Mouse (Mus musculus): ENCODE measurements around the gene Git2. TPM values are rescaled to one million over a fixed set of nuclear protein-coding genes. Genes with fewer than 3 reads are reported as not detected.

Git2 gene
- 30.7 and 31.7 TPM in 2 replicates for polyA plus RNA-seq (2015; fragmentation: Nextera tagmentation; extraction: Ambion mirVana)

DNA sequence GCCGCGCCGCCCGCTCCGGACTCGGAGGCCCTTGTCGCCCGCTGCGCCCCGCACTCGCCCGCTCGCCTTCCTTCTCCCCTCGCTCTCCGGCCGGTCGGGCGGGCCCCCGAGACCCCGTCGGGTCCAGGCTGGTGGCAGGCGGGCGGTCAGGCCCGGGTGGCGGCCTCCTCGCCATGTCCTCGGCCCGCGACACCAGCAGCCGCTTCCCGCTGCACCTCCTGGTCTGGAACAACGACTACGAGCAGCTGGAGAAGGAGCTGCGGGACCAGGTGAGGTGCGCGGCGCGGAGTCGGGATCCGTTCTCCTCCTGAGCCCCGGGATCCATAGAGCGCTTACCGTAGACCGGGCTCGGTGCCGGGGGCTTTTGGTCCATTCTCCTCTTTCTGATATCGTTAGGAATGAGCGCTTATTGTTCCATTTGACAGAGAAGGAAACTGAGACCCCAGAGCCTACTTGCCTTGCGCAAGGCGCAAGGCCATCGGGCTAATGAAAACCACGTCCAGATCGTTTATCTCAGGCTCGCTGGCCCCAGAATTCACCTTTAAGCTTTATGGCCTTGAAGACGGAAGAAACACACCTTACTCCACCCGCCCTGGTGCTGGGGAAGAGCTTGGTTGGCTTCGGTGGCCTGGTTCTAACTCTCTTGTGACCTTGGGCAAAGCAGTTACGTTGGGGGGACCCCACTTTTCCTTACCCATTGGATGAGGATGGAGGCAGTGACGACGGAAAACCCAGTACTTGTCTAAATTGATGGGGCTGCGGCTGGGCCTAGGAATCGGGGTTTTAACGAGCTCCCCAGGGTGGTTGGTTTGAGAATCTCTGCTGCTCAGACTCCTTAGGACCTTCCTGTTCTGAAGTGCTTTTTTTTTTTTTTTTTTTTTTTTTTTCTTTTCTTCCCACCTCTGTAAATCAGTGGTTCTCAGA lies at the start of gene Git2:
Git2 (minus strand) TSS at position 462 of the 924 bp plus-strand sequence.
- Histone ChIP-seq H3K9ac (peak within 1 kb of the TSS; percentile 92), H3K4me3 (replicated peaks) (peak within 1 kb of the TSS; percentile 99), H3K27me3 (replicated peaks) (no peaks in the 10 kb centered on the region), H3K4me1 (replicated peaks) (peaks cover 6% of the 10 kb centered on the region; the same call in 1 of the 2 replicates), H3K4me2 (replicated peaks) (peak within 1 kb of the TSS; percentile 84), H3K27ac (peak within 1 kb of the TSS; percentile 91), H3K36me3 (no peaks in the 10 kb centered on the region), H3K9me3 (no peaks in the 10 kb centered on the region)
- ATAC-seq = no peak
- under 1% methylated on average over 63 of the region's 63 CpGs for WGBS

DNA sequence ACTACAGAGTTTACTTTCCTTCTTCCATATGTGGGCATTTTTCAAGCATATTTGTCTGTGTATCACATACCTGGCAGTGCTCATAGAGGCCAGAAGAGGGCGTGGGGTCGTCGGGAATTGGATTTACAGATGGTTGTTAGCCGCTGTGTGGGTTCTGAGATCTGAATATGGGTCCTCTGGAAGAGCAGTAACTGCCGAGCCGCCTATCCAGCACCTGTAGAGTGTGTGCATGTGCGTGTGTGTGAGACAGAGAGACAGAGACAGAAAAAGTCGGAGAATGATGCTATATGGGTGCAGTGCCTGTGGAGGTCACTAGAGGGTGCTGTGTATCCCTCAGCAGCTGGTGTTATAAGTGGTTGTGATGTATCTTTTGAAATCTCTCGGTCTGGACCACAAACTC lies 48.9 kb upstream of the Git2 start:
- H3K4me2 ChIP-seq (replicated peaks) = no peak overlapping the region; the same call in 1 of the 2 replicates
- H3K4me1 ChIP-seq (replicated peaks) = no peaks in the 10 kb centered on the region
- ATAC-seq = no peak
- H3K9ac ChIP-seq = no peak overlapping the region
- H3K36me3 ChIP-seq = 0 out of 2 replicates have a peak, but pooled peaks cover 3% of the 10 kb centered on the region
- no peak overlapping the region for H3K4me3 ChIP-seq (replicated peaks)
- WGBS = 24% methylated on average over 9 of the region's 9 CpGs
- H3K9me3 ChIP-seq = no peaks in the 10 kb centered on the region
- no peak overlapping the region for H3K27ac ChIP-seq
- H3K27me3 ChIP-seq (replicated peaks) = no peaks in the 10 kb centered on the region

DNA sequence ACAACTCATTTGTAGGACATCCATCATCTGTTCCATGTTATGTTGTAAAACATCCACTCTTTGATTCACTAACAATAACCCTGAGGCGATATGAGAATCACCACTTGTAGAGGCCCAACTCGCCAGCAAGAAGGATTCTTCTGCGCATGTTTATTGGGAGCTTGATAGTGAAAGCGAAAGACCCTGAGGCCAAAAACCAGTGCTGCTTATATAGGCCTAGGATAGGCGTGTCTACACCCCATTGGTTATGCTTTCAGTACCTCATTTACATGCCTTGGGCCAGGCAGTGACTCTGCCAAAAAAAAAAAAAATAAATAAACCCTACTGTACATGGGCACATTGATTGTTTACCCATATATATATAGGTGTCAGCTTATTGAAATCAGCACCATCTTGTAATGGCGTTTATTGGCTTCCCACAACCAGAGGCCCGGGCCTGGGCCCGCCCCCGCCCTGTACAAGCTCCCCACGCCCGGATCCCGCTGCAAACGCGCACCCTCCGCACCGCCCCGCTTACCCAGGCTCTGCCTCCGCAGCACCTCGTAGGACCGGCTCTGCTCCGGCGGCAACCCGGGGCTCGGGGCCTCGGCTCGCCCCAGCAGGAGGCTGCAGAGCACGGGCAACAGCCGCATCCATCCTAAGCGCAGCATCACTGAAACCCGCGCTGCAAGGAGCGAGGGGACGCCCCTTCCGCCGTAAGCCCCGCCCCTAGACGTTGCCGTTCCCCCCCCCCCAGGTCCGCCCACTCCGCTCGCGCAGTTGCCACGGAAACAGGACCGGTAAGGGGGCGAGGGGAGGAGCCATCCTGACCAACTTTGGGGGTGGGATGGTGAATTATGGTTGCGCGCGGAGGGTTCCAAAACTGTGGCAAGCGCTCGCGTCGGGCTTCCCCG lies 47.7 kb upstream of the Git2 start, which contains the start of gene 1500011B03Rik:
1500011B03Rik (minus strand) TSS at position 673 of the 893 bp plus-strand sequence.
- H3K4me1 ChIP-seq (replicated peaks) = no peaks in the 10 kb centered on the region
- H3K9me3 ChIP-seq = no peaks in the 10 kb centered on the region
- 0 out of 2 replicates have a peak, but pooled peaks cover 3% of the 10 kb centered on the region for H3K36me3 ChIP-seq
- H3K27ac ChIP-seq = peak within 1 kb of the TSS; percentile 78
- H3K9ac ChIP-seq = peak within 1 kb of the TSS; percentile 70
- peak; percentile 82 for ATAC-seq
- H3K4me3 ChIP-seq (replicated peaks) = peak within 1 kb of the TSS; percentile 79
- H3K4me2 ChIP-seq (replicated peaks) = peak within 1 kb of the TSS; percentile 82
- no peaks in the 10 kb centered on the region for H3K27me3 ChIP-seq (replicated peaks)
- WGBS = 8% methylated on average over 53 of the region's 53 CpGs

DNA sequence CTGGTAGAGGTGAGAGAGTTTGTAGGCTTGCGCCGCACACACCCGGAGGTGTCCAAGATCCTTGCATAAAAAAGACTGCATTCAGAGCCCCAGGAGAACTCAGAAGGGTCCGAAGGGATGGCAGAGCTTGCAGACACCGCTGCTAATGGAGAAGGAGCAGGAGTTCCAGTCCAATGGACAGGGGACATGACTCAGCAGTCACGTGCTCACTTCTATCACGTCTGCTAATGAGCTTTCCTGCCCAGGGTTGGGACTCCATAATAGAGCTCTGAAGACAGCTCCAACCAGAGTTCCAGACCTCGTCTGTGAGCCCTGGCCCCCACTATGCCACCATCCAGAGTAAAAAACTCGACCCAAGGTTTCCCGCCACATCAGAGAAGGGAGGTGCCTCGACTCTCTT lies 42.8 kb upstream of the Git2 start:
- no peak overlapping the region for H3K27ac ChIP-seq
- no peak for ATAC-seq
- no peaks in the 10 kb centered on the region for H3K4me1 ChIP-seq (replicated peaks)
- H3K9me3 ChIP-seq = no peaks in the 10 kb centered on the region
- no peaks in the 10 kb centered on the region for H3K27me3 ChIP-seq (replicated peaks)
- no peak overlapping the region for H3K9ac ChIP-seq
- 0 out of 2 replicates have a peak, but pooled peaks cover 3% of the 10 kb centered on the region for H3K36me3 ChIP-seq
- no peak overlapping the region for H3K4me3 ChIP-seq (replicated peaks)
- 82% methylated on average over 11 of the region's 11 CpGs for WGBS
- no peak overlapping the region for H3K4me2 ChIP-seq (replicated peaks)

DNA sequence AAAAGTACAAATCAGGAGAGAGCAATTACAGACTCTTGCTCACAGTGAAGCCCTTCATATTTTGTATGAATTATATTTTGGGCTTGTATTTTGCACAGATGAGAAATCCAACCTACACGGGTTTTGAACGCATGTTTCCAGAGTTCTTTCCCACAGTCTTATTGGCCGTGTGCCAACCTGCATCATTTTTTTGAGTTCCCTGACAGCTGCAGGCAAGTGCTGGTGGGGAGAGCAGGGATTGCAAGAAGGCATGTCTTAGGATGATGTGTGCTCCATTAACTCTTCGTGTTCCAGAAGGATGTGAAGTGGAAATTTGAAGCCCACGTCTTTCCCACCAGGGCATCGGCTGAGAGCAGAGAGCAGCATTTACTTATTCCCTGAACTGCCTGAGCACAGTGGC lies 41.3 kb upstream of the Git2 start:
- H3K27ac ChIP-seq = no peak overlapping the region
- no peak for ATAC-seq
- 56% methylated on average over 6 of the region's 6 CpGs for WGBS
- H3K9ac ChIP-seq = no peak overlapping the region
- H3K4me3 ChIP-seq (replicated peaks) = no peak overlapping the region
- peaks cover 2% of the 10 kb centered on the region; the same call in 1 of the 2 replicates for H3K4me1 ChIP-seq (replicated peaks)
- H3K4me2 ChIP-seq (replicated peaks) = no peak overlapping the region
- H3K27me3 ChIP-seq (replicated peaks) = no peaks in the 10 kb centered on the region
- no peaks in the 10 kb centered on the region for H3K9me3 ChIP-seq
- H3K36me3 ChIP-seq = 0 out of 2 replicates have a peak, but pooled peaks cover 3% of the 10 kb centered on the region

DNA sequence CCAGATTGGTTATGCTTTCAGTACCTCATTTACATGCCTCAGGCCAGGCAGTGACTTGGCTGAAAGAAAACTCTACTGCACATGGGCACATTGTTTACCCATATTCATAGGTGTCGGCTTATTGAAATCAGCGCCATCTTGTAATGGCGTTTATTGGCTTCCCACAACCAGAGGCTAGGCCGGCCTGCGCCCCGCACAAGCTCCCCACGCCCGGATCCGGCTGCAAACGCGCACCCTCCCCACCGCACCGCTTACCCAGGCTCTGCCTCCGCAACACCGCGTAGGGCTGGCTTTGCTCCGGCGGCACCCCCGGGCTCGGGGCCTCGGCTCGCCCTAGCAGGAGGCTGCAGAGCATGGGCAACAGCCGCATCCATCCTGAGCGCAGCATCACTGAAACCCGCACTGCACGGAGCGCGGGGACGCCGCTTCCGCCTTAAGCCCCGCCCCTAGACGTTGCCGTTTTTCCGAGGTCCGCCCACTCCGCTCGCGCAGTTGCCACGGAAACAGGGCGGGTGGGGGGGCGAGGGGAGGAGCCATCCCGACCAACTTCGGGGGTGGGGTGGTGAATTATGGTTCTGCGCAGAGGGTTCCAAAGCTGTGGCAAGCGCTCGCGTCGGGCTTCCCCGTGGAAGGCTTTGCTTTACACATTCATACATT lies 38.3 kb upstream of the Git2 start:
- H3K9ac ChIP-seq = peak overlapping the region; percentile 71
- H3K4me2 ChIP-seq (replicated peaks) = peak overlapping the region; percentile 66
- peak overlapping the region; percentile 71 for H3K4me3 ChIP-seq (replicated peaks)
- H3K9me3 ChIP-seq = no peaks in the 10 kb centered on the region
- H3K27ac ChIP-seq = peak overlapping the region; percentile 75
- H3K36me3 ChIP-seq = 0 out of 2 replicates have a peak, but pooled peaks cover 2% of the 10 kb centered on the region
- WGBS = under 1% methylated on average over 50 of the region's 50 CpGs
- H3K4me1 ChIP-seq (replicated peaks) = peaks cover 2% of the 10 kb centered on the region; the same call in 1 of the 2 replicates
- peak; percentile 96 for ATAC-seq
- no peaks in the 10 kb centered on the region for H3K27me3 ChIP-seq (replicated peaks)

DNA sequence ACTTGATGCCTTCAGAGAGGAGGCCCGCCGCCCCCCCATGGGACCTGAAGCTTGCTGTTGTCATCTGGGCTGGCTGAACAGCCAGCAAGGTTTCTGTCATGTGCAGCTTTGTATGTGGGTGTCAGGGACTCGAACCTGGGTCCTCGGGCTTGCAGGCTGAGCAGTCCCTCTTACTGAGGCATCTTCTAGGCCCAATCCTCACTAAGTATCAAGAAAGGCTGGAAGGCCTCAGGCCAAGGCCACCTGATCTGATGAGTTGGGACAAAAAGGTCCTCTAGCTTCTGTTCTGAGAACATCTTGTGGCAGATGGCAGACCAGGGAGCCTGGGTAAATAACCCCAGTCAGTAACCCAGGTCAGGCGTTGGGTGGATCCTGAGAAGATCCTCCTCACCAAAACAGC lies 34.5 kb upstream of the Git2 start:
- H3K9me3 ChIP-seq = no peaks in the 10 kb centered on the region
- H3K27me3 ChIP-seq (replicated peaks) = no peaks in the 10 kb centered on the region
- H3K4me3 ChIP-seq (replicated peaks) = no peak overlapping the region
- H3K36me3 ChIP-seq = peaks cover 8% of the 10 kb centered on the region
- no peak for ATAC-seq
- no peak overlapping the region for H3K9ac ChIP-seq
- H3K27ac ChIP-seq = no peak overlapping the region
- 92% methylated on average over 5 of the region's 5 CpGs for WGBS
- no peak overlapping the region for H3K4me2 ChIP-seq (replicated peaks)
- peaks cover 2% of the 10 kb centered on the region; the same call in 1 of the 2 replicates for H3K4me1 ChIP-seq (replicated peaks)

DNA sequence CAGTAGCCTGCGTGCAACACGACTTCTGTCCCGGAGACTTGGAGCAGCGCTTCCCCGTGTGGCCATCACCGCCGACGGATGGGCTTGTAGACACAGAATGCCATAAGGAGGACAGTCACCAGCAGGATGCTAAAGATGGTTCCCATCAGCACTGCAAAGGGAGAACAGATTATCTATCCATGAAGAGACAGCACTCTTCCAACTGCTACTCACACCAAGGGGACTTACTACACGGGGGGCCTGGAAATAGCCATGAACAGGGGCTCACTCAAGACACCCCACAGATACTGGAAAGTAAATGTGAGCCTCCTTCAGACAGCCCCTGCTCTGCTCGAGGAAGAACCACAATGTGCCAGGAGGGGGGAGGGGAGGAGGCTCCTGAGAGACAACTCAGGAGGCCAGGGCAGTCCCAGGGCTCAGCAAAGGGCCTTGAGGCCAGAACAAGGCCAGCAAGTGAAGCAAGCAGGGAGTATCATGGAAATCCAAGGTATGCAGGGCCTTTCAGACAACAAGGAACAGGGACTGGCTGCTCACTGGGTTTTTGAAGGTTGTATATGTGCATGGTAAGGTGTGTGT lies 34.0 kb upstream of the Git2 start:
- Histone ChIP-seq H3K4me1 (replicated peaks) (peaks cover 2% of the 10 kb centered on the region; the same call in 1 of the 2 replicates), H3K36me3 (peaks cover 11% of the 10 kb centered on the region), H3K4me2 (replicated peaks) (no peak overlapping the region), H3K9ac (no peak overlapping the region), H3K9me3 (no peaks in the 10 kb centered on the region), H3K27me3 (replicated peaks) (no peaks in the 10 kb centered on the region), H3K27ac (no peak overlapping the region), H3K4me3 (replicated peaks) (no peak overlapping the region)
- 78% methylated on average over 10 of the region's 10 CpGs for WGBS
- no peak for ATAC-seq

DNA sequence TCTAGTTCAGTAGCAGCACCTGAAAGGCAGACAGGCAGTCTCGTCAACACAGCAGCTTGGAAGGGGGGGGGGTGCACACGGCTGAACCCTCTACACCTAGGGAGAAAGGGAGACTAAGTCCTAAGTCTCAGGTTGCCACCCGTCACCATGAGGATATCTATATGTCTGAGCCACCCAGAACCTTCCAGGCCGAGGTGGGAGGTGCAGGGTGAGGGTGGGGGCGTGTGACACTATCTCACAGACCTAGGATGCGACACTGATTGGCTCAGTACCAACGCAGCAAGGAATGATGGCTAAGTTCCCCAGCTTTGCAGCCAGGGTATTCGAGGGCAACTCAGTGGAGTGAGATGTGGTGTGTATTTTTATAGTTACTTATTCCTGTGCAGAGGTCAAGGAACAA lies 33.1 kb upstream of the Git2 start:
- Histone ChIP-seq H3K4me1 (replicated peaks) (peaks cover 2% of the 10 kb centered on the region; the same call in 1 of the 2 replicates), H3K9me3 (no peaks in the 10 kb centered on the region), H3K4me3 (replicated peaks) (no peak overlapping the region), H3K36me3 (peaks cover 16% of the 10 kb centered on the region), H3K27ac (no peak overlapping the region), H3K9ac (no peak overlapping the region), H3K27me3 (replicated peaks) (no peaks in the 10 kb centered on the region), H3K4me2 (replicated peaks) (no peak overlapping the region)
- 87% methylated on average over 8 of the region's 8 CpGs for WGBS
- ATAC-seq = no peak

DNA sequence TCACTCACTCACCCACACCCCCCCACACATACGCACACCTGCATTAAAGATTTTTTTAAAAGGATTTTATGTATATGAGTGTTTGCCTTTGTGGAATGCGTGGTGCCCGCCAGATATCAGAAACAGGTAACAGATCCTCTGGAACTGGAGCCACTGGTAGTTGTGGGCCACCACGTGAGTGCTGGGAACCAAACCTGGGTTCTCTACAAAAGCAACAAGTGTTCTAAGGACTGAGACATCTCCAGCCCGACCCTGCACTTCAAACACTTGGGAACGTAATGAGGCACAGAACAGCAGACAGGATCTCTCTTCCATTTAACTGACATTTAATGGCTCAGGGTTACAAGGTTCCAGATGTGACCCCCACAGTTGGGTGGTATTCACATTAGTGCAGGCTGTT lies 32.6 kb upstream of the Git2 start:
- Histone ChIP-seq H3K27me3 (replicated peaks) (no peaks in the 10 kb centered on the region), H3K36me3 (peaks cover 20% of the 10 kb centered on the region), H3K9me3 (no peaks in the 10 kb centered on the region), H3K27ac (no peak overlapping the region), H3K4me1 (replicated peaks) (peaks cover 2% of the 10 kb centered on the region; the same call in 1 of the 2 replicates), H3K4me2 (replicated peaks) (no peak overlapping the region), H3K4me3 (replicated peaks) (no peak overlapping the region), H3K9ac (no peak overlapping the region)
- WGBS = 73% methylated on average over 6 of the region's 6 CpGs
- no peak for ATAC-seq

DNA sequence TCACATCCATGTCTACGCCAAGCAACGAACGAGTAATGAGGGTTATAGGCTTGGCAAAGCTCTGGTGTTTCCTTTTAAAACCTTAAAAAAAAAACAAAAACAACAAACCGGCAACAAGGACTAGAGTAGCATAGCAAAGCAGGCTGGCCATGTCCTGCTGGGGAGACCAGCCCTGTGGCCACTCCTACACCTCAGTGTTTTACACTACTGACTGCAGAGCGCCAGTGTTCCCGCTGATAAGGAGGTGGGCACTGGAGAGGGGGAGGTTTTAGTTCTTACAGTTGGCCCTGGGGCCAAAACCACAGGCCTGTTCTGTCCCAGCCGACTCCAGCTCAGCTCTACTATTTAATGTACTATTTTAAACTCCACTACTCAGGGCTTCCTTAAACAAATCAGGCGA lies 32.2 kb upstream of the Git2 start:
- no peak; the same call in 1 of the 2 replicates for ATAC-seq
- Histone ChIP-seq H3K27me3 (replicated peaks) (no peaks in the 10 kb centered on the region), H3K9me3 (no peaks in the 10 kb centered on the region), H3K4me2 (replicated peaks) (no peak overlapping the region), H3K4me3 (replicated peaks) (no peak overlapping the region), H3K27ac (no peak overlapping the region), H3K36me3 (peaks cover 24% of the 10 kb centered on the region), H3K9ac (no peak overlapping the region), H3K4me1 (replicated peaks) (no peaks in the 10 kb centered on the region; the same call in 1 of the 2 replicates)
- WGBS = 41% methylated on average over 8 of the region's 8 CpGs

Data from intestine, embryonic 15.5 days (tissue).